Comparison of ENCODE assay signal across 9 mouse cellular contexts in genomic region chr4:57788709-57789108, GRCm38 (mm10).
A peak's percentile ranks its signal among the peaks of the same experiment; 100 is the strongest.
DNase-seq lines count a peak whose midpoint lies in the region; ATAC-seq and TF ChIP-seq lines count a peak whose summit lies in the region.
"Had no signal": no experiment of that assay in that cellular context is flagged by ENCODE, and none has a peak within 500 bp of the region (broad histone marks: within the 10 kb centered on the region; RNA-seq: fewer than 3 reads in every experiment).

No protein-coding gene starts in this region.

- peak; percentile 66 for TF ChIP-seq CTCF in kidney, postnatal 0 days (IDR thresholded peaks at IDR 0.05; ENCODE audit: low read depth)
- peak; percentile 55 for TF ChIP-seq CTCF in ES-Bruce4 (IDR thresholded peaks at IDR 0.05; ENCODE audit: low read depth, low read length)

- no peaks in the 10 kb centered on the region for H3K36me3 ChIP-seq in kidney, postnatal 0 days (ENCODE audit: insufficient read depth, low read length)
- no peaks in the 10 kb centered on the region for H3K36me3 ChIP-seq in kidney, embryonic 14.5 days (ENCODE audit: control insufficient read depth, insufficient read depth, low read length)
- no peaks in the 10 kb centered on the region for H3K36me3 ChIP-seq in ES-Bruce4 (ENCODE audit: control insufficient read depth, insufficient read depth, low read length, poor library complexity, severe bottlenecking)

- H3K4me3 ChIP-seq in kidney, postnatal 0 days (replicated peaks; ENCODE audit: low read depth, low read length): no peak overlapping the region
- no peak overlapping the region for H3K4me3 ChIP-seq in kidney, embryonic 14.5 days (ENCODE audit: low read length)
- H3K4me3 ChIP-seq in ES-Bruce4 (ENCODE audit: low read depth, low read length): no peak overlapping the region
- H3K4me3 ChIP-seq: erythroblast, embryonic 14.5 days had no signal

- TF ChIP-seq POLR2A in ES-Bruce4 (IDR thresholded peaks at IDR 0.05; ENCODE audit: insufficient read depth, low read length): no peak

- TF ChIP-seq EP300 in ES-Bruce4 (IDR thresholded peaks at IDR 0.05; ENCODE audit: insufficient read depth, low read depth, low read length): 0 out of 2 replicates have a peak, but pooled peaks have one; percentile 22

- no peaks in the 10 kb centered on the region for H3K27me3 ChIP-seq in kidney, postnatal 0 days (ENCODE audit: insufficient read depth, low read length)
- peaks cover 4% of the 10 kb centered on the region for H3K27me3 ChIP-seq in kidney, embryonic 14.5 days (ENCODE audit: control insufficient read depth, insufficient read depth, low read length)
- H3K27me3 ChIP-seq in ES-Bruce4 (ENCODE audit: control insufficient read depth, insufficient read depth, low read length, poor library complexity, severe bottlenecking): no peaks in the 10 kb centered on the region; the same call in 1 of the 2 replicates

- no peaks in the 10 kb centered on the region for H3K9me3 ChIP-seq in kidney, postnatal 0 days (replicated peaks; ENCODE audit: low read length)
- no peaks in the 10 kb centered on the region for H3K9me3 ChIP-seq in kidney, embryonic 14.5 days (ENCODE audit: control insufficient read depth, low read length)
- no peaks in the 10 kb centered on the region for H3K9me3 ChIP-seq in ES-Bruce4 (replicated peaks; ENCODE audit: control insufficient read depth, insufficient read depth, low read length, poor library complexity, severe bottlenecking)

- 0 out of 2 replicates have a peak, but pooled peaks cover 2% of the 10 kb centered on the region for H3K4me1 ChIP-seq in kidney, postnatal 0 days (replicated peaks; ENCODE audit: insufficient read depth, low read length)
- no peaks in the 10 kb centered on the region for H3K4me1 ChIP-seq in kidney, embryonic 14.5 days (ENCODE audit: control insufficient read depth, insufficient read depth, low read length)
- peaks cover 7% of the 10 kb centered on the region for H3K4me1 ChIP-seq in ES-Bruce4 (ENCODE audit: control insufficient read depth, insufficient read depth, low read length)

- no peak overlapping the region for H3K27ac ChIP-seq in kidney, postnatal 0 days
- no peak overlapping the region for H3K27ac ChIP-seq in kidney, embryonic 14.5 days (ENCODE audit: low read depth, low read length)
- peak overlapping the region; percentile 49; the same call in 1 of the 2 replicates for H3K27ac ChIP-seq in ES-Bruce4 (ENCODE audit: insufficient read depth, low read length)

- DNase-seq in kidney, postnatal 0 days (ENCODE audit: low spot score): no peak
- DNase-seq in heart, postnatal 4 days: peak; percentile 35
- peak; percentile 37 to 71 for DNase-seq in spleen, postnatal 4 days (ENCODE audit: low spot score in 2 of 2)
- DNase-seq: layer of hippocampus, adult 9-11 months had no signal

- WGBS in kidney, postnatal 0 days: 72% methylated on average over 5 of the region's 5 CpGs
- WGBS in kidney, embryonic 14.5 days: 70% methylated on average over 5 of the region's 5 CpGs

- no peak overlapping the region for H3K4me2 ChIP-seq in kidney, postnatal 0 days (ENCODE audit: low read length)
- no peak overlapping the region for H3K4me2 ChIP-seq in kidney, embryonic 14.5 days (replicated peaks; ENCODE audit: low read depth, low read length)

- H3K9ac ChIP-seq in kidney, postnatal 0 days (ENCODE audit: low read depth, low read length): no peak overlapping the region
- no peak overlapping the region for H3K9ac ChIP-seq in kidney, embryonic 14.5 days (ENCODE audit: low read depth, low read length)
- H3K9ac ChIP-seq in ES-Bruce4 (ENCODE audit: low read depth, poor library complexity, severe bottlenecking): no peak overlapping the region

- ATAC-seq in kidney, postnatal 0 days (replicated peaks; ENCODE audit: low FRiP score, low read depth): no peak
- no peak for ATAC-seq in kidney, embryonic 14.5 days (ENCODE audit: low FRiP score, low TSS enrichment)
- no peak for ATAC-seq in monocyte, adult 5-6 weeks (replicated peaks; ENCODE audit: insufficient number of reproducible peaks, low FRiP score, low TSS enrichment, poor library complexity, severe bottlenecking)
- ATAC-seq in activated CD4-positive, CD25-positive, alpha-beta regulatory T cell, adult 4 months: no peak
